ENCODE assay signal across 12 mouse cellular contexts in genomic region chr7:127137262-127138017, GRCm38 (mm10). TPM values are rescaled to one million over a fixed set of nuclear protein-coding genes. Genes with fewer than 3 reads are reported as not detected.
A peak's percentile ranks its signal among the peaks of the same experiment; 100 is the strongest.
DNase-seq lines count a peak whose midpoint lies in the region; ATAC-seq and TF ChIP-seq lines count a peak whose summit lies in the region.
"Had no signal": no experiment of that assay in that cellular context is flagged by ENCODE, and none has a peak within 500 bp of the region (broad histone marks: within the 10 kb centered on the region; RNA-seq: fewer than 3 reads in every experiment).

Spn (minus strand) TSS chr7:127137823.

- H3K27ac ChIP-seq in liver, embryonic 16.5 days (ENCODE audit: low read length), result peak within 1 kb of the TSS; percentile 83
- H3K27ac ChIP-seq in cerebellum, adult 2 months (ENCODE audit: insufficient read depth, low read length), result no peak within 1 kb of the TSS
- H3K27ac ChIP-seq: kidney, postnatal 0 days; limb, embryonic 15.5 days had no signal

- H3K9ac ChIP-seq in liver, embryonic 16.5 days (ENCODE audit: low read depth, low read length), result peak within 1 kb of the TSS; percentile 47
- H3K9ac ChIP-seq: limb, embryonic 15.5 days had no signal

- peak within 1 kb of the TSS; percentile 56 for H3K4me3 ChIP-seq in liver, embryonic 16.5 days (ENCODE audit: low read depth, low read length)
- no peak within 1 kb of the TSS for H3K4me3 ChIP-seq in cerebellum, adult 2 months (replicated peaks; ENCODE audit: insufficient read depth, low read depth, low read length)
- H3K4me3 ChIP-seq: limb, embryonic 15.5 days had no signal

- no peak for TF ChIP-seq POLR2A in cerebellum, adult 2 months (IDR thresholded peaks at IDR 0.05; ENCODE audit: borderline replicate concordance, insufficient read depth, low read length)

- TF ChIP-seq CTCF in cerebellum, adult 2 months (IDR thresholded peaks at IDR 0.05; ENCODE audit: borderline replicate concordance, insufficient read depth, low read depth, low read length), result no peak

- H3K36me3 ChIP-seq in liver, embryonic 16.5 days (ENCODE audit: control insufficient read depth, insufficient read depth), result no peaks in the 10 kb centered on the region
- H3K36me3 ChIP-seq: limb, embryonic 15.5 days had no signal

- peak; percentile 81 for DNase-seq in CD4-positive helper T cell, adult 2 months (ENCODE audit: low read depth, low spot score)
- DNase-seq in T-cell, adult 2 months (ENCODE audit: low spot score), result peak; percentile 80
- peak; percentile 63 to 72 for DNase-seq in spleen, postnatal 36 days (ENCODE audit: low spot score in 2 of 2)
- no peak for DNase-seq in frontal cortex, postnatal 14 days (ENCODE audit: low spot score in 2 of 2)
- no peak for DNase-seq in kidney, adult 18-20 months
- no peak for DNase-seq in heart, adult 18-20 months
- no peak for DNase-seq in cerebellum, adult 2 months
- DNase-seq: cerebellum, adult 11-12 months; heart, postnatal 14 days had no signal

- no peaks in the 10 kb centered on the region for H3K9me3 ChIP-seq in liver, embryonic 16.5 days (replicated peaks; ENCODE audit: control insufficient read depth, low read length)
- H3K9me3 ChIP-seq: limb, embryonic 15.5 days had no signal

- WGBS in liver, embryonic 16.5 days (ENCODE audit: insufficient replicate concordance), result 14% methylated on average over 9 of the region's 9 CpGs
- 43% methylated on average over 9 of the region's 9 CpGs for WGBS in cerebellum, adult 2 months

- H3K4me1 ChIP-seq in liver, embryonic 16.5 days (ENCODE audit: control insufficient read depth, low read depth, low read length), result peaks cover 64% of the 10 kb centered on the region
- no peaks in the 10 kb centered on the region for H3K4me1 ChIP-seq in cerebellum, adult 2 months (ENCODE audit: control insufficient read depth, insufficient read depth, low read length)
- H3K4me1 ChIP-seq: limb, embryonic 15.5 days had no signal

- H3K4me2 ChIP-seq in liver, embryonic 16.5 days (ENCODE audit: low read depth, low read length), result peak within 1 kb of the TSS; percentile 56
- H3K4me2 ChIP-seq: limb, embryonic 15.5 days had no signal

- H3K27me3 ChIP-seq in liver, embryonic 16.5 days (ENCODE audit: control insufficient read depth, insufficient read depth, low read depth, low read length), result no peaks in the 10 kb centered on the region
- H3K27me3 ChIP-seq in cerebellum, adult 2 months (ENCODE audit: control insufficient read depth, insufficient read depth, low read length), result no peaks in the 10 kb centered on the region
- H3K27me3 ChIP-seq: limb, embryonic 15.5 days had no signal

- peak; percentile 69 for ATAC-seq in liver, embryonic 16.5 days (ENCODE audit: low read depth)

RNA-seq across cellular contexts. Expression of gene Spn, which starts in this region (rescaled TPM):
- polyA plus RNA-seq in liver, embryonic 16.5 days (2015; fragmentation: Nextera tagmentation; extraction: Ambion mirVana), result 5.5 and 6.3 TPM in 2 replicates
- 1 to 10 TPM in 1 of 2 experiments, under 1 TPM in 1; 0.55 to 2.6 TPM for total RNA-seq in heart, adult 18-20 months (2021)
- polyA plus RNA-seq in cerebellum, adult 2 months (2012; rRNA removed), result 0.16 and 0.18 TPM in 2 replicates

Comparison
In these comparisons a context has a peak if more than half of its experiments do, and no peak if none do; other contexts are left out.
1. DNase-seq: peak in CD4-positive helper T cell, adult 2 months (single experiment), T-cell, adult 2 months (single experiment) and spleen, postnatal 36 days (2 of 2); none in frontal cortex, postnatal 14 days (0 of 2), kidney, adult 18-20 months (single experiment), heart, adult 18-20 months (0 of 2) and cerebellum, adult 2 months (0 of 2).